Mouse (Mus musculus) hindbrain, embryonic 15.5 days (tissue): ENCODE measurements around the gene Sf3a3. TPM values are rescaled to one million over a fixed set of nuclear protein-coding genes. Genes with fewer than 3 reads are reported as not detected.

Source experiments
- ATAC-seq: fragments of 200-750 bp; cut with Nextera tagmentation; 2 replicates; pipeline ENCODE4 v1.8.0; 2017; ENCODE audit warnings: low read depth, moderate number of reproducible peaks, moderate TSS enrichment; ENCODE audit not compliant: low FRiP score
- H3K27ac ChIP-seq: fragments of 300-500 bp; sonication (generic); replicated peaks from 2 replicates; pipeline ENCODE4 v1.5.1; 2015; ENCODE audit warnings: mild to moderate bottlenecking, inconsistent platforms
- H3K27me3 ChIP-seq: fragments of 300-500 bp; sonication (generic); 2 replicates; pipeline ENCODE4 v1.6.1; 2015; ENCODE audit warnings: control low read depth, inconsistent platforms
- H3K36me3 ChIP-seq: fragments of 300-500 bp; sonication (generic); 2 replicates; pipeline ENCODE4 v1.6.1; 2015; ENCODE audit warnings: control low read depth, inconsistent platforms
- H3K4me1 ChIP-seq: fragments of 300-500 bp; sonication (generic); replicated peaks from 2 replicates; pipeline ENCODE4 v1.6.1; 2015; ENCODE audit warnings: control low read depth, inconsistent platforms
- H3K4me2 ChIP-seq: fragments of 300-500 bp; sonication (generic); 2 replicates; pipeline ENCODE4 v1.6.1; 2015; ENCODE audit warnings: moderate library complexity, mild to moderate bottlenecking, inconsistent platforms
- H3K4me3 ChIP-seq: fragments of 300-500 bp; sonication (generic); 2 replicates; pipeline ENCODE4 v1.5.1; 2015; ENCODE audit warnings: mild to moderate bottlenecking, inconsistent platforms
- H3K9ac ChIP-seq: fragments of 300-500 bp; sonication (generic); 2 replicates; pipeline ENCODE4 v1.6.1; 2015; ENCODE audit warnings: inconsistent platforms
- H3K9me3 ChIP-seq: fragments of 300-500 bp; sonication (generic); 2 replicates; pipeline ENCODE4 v1.6.1; 2016; ENCODE audit warnings: control low read depth, inconsistent platforms
- WGBS: fragments of 180-500 bp; shearing (Covaris S2); methylation state at CpG from one replicate; pipeline ENCODE4 v1.1.7; 2015; 5-methylcytosine and 5-hydroxymethylcytosine counted together
- polyA plus RNA-seq: library from polyadenylated mRNA; unstranded; fragments of >200 nt; fragmentation: Nextera tagmentation; extraction: Ambion mirVana; gene quantifications from 2 replicates; pipeline ENCODE4 v1.2.1, GENCODE M21; 2015

Sf3a3 gene
- 96.2 and 106 TPM in 2 replicates for polyA plus RNA-seq

DNA sequence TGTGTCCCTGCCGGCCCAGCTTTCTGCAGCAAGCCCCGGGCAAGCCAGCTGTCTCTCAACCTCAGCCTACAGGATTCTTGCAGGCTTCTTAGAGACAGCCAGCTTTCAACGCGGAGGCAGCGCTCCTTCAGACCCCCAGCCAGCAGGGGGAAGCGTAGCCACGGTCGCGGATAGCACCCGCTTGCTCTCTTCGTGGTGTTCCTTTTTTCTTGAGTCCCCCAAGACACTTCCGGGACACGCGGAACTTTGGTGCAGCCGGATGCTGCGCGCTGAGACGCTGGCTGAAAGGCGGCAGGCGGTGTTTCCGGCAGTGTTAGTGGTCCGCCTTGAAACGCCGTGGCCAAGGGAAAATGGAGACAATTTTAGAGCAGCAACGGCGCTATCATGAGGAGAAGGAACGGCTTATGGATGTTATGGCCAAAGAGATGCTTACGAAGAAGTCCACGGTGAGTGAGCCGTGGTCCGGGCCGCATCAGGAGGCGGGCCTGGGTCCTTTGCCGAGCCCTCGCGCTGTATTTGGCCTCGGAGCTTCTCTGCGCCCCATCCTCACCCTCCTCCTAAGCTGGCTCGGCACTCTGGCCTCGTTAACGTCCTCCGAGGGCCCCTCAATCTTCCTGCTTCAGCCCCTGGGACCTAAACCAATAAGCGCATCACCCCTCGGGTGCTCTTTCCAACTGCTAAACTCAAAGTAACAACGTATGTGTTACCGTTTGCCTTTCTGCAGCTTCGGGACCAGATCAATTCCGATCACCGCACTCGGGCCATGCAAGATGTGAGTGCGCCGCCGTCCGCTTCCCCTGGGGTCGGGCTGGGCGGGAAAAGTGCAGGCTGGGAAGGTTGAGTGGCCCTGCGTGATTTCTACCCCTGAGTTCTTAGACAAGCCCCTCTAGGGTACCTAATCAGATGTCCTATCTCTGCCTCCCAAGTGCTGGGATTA is at the start of gene Sf3a3:
Gene Sf3a3 (plus strand): TSS at position 232 of the 937 bp plus-strand sequence.
- Histone ChIP-seq H3K27ac (peak within 1 kb of the TSS; percentile 67; the same call in 1 of the 2 replicates), H3K9me3 (no peaks in the 10 kb centered on the region), H3K36me3 (peaks cover 31% of the 10 kb centered on the region), H3K27me3 (peaks cover 9% of the 10 kb centered on the region), H3K4me1 (peaks cover 24% of the 10 kb centered on the region), H3K9ac (peak within 1 kb of the TSS; percentile 62), H3K4me2 (peak within 1 kb of the TSS; percentile 84), H3K4me3 (peak within 1 kb of the TSS; percentile 62)
- under 1% methylated on average over 57 of the region's 57 CpGs for WGBS
- peak; percentile 93 for ATAC-seq

DNA sequence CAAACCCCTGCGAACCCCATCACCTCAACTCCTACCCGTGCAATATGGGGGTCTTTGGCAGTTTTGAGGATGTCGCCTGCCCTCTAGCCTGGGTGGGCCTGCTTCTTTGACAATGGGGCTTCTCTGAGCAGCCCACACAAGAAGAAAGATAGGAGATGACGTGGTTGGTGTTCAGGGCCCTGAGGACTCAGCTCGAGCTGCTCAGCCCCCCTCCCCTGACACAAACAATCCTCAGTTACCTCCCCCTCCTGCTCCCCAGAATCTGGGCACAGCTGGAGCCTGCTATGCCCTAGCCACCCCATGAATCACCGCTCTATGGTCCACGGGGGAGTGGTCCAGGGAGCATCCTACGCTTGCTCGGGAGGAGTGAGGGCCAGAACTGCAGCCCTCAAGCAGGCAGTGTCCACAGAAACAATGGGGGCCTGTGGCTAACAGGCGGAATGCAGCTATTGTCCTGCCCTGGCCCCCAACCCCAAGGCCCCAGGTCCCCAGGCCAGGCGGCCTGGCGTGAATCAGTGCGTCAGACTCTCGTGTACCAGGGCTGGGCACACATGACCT is 47.0 kb upstream of the Sf3a3 start:
- Histone ChIP-seq H3K9me3 (no peaks in the 10 kb centered on the region), H3K36me3 (no peaks in the 10 kb centered on the region), H3K4me1 (peaks cover 36% of the 10 kb centered on the region), H3K4me2 (no peak overlapping the region), H3K27me3 (peaks cover 39% of the 10 kb centered on the region), H3K27ac (no peak overlapping the region), H3K4me3 (no peak overlapping the region), H3K9ac (no peak overlapping the region)
- no peak for ATAC-seq
- WGBS = 22% methylated on average over 14 of the region's 14 CpGs

DNA sequence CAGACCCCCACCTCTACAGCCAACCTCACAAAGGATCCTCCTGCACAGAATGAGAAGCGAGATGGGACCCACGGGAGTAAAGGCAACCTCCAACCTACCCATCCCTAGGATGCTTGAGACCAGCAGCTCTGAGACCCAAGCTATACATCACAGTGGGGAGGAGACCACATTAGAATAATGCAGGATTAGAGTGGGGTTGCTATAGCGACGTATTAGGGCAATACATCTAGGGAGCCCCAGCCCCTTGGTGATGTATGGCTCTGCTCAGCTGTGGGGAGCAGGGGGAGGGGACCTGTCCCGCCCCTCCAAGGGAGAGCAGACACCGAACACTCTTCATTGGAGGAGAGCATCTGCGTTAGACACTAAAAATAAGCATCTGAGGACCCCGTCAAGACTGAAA is 46.5 kb upstream of the Sf3a3 start:
- ATAC-seq = peak; percentile 44; the same call in 1 of the 2 replicates
- no peaks in the 10 kb centered on the region for H3K36me3 ChIP-seq
- H3K9me3 ChIP-seq = no peaks in the 10 kb centered on the region
- H3K9ac ChIP-seq = no peak overlapping the region
- H3K27me3 ChIP-seq = peaks cover 33% of the 10 kb centered on the region
- H3K4me1 ChIP-seq = peaks cover 41% of the 10 kb centered on the region
- no peak overlapping the region for H3K27ac ChIP-seq
- H3K4me2 ChIP-seq = no peak overlapping the region
- WGBS = 8% methylated on average over 8 of the region's 8 CpGs
- H3K4me3 ChIP-seq = no peak overlapping the region

DNA sequence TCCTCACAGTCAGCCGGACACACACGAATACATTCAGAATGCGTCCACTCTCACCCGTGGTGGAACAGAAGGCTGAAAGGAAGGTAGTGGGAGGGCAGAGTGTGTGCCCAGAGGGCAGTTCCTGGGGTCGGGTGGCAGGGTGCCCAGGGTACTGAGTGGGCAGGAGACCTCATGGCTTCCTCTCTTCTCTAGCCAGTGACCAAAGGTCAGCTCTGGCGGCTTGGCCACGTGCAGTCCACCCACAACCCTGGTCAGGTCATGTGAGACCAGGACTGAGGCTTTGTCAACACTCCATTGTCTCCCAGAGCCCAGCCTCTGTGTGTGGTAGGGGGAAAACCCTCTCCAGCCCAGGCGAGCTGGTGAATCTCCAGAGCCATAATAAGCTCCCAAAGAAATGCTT is 44.3 kb upstream of the Sf3a3 start:
- Histone ChIP-seq H3K4me2 (no peak overlapping the region), H3K27me3 (peaks cover 21% of the 10 kb centered on the region), H3K27ac (no peak overlapping the region), H3K9me3 (no peaks in the 10 kb centered on the region), H3K36me3 (no peaks in the 10 kb centered on the region), H3K4me1 (peaks cover 44% of the 10 kb centered on the region), H3K9ac (no peak overlapping the region), H3K4me3 (no peak overlapping the region)
- no peak for ATAC-seq
- WGBS = 50% methylated on average over 8 of the region's 8 CpGs

DNA sequence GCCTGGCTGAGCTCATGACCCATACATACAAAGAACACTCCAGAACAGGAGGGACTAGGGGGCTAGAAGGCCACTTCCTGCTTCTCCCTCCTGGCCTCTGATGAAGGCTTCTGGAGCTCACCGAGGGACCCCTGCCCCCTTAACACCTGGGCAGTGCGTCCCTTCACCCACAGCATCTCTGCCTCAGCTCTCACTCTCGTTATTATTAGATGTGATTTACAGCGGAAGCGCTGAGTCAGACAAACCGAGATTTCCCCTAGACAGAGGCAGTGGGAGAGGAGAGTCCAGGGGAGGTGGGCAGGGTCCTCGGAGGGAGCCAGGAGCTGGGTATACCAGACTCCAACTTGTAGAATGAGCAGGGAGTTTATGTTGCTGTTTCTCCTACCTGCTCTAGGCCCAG is 43.0 kb upstream of the Sf3a3 start:
- ATAC-seq = no peak
- H3K27me3 ChIP-seq = peaks cover 15% of the 10 kb centered on the region
- 0 out of 2 replicates have a peak, but pooled peaks cover 4% of the 10 kb centered on the region for H3K36me3 ChIP-seq
- peak overlapping the region; percentile 19; the same call in 1 of the 2 replicates for H3K27ac ChIP-seq
- H3K9me3 ChIP-seq = no peaks in the 10 kb centered on the region
- no peak overlapping the region for H3K4me3 ChIP-seq
- WGBS = 26% methylated on average over 7 of the region's 7 CpGs
- peaks cover 44% of the 10 kb centered on the region for H3K4me1 ChIP-seq
- no peak overlapping the region for H3K9ac ChIP-seq
- peak overlapping the region; percentile 54 for H3K4me2 ChIP-seq

DNA sequence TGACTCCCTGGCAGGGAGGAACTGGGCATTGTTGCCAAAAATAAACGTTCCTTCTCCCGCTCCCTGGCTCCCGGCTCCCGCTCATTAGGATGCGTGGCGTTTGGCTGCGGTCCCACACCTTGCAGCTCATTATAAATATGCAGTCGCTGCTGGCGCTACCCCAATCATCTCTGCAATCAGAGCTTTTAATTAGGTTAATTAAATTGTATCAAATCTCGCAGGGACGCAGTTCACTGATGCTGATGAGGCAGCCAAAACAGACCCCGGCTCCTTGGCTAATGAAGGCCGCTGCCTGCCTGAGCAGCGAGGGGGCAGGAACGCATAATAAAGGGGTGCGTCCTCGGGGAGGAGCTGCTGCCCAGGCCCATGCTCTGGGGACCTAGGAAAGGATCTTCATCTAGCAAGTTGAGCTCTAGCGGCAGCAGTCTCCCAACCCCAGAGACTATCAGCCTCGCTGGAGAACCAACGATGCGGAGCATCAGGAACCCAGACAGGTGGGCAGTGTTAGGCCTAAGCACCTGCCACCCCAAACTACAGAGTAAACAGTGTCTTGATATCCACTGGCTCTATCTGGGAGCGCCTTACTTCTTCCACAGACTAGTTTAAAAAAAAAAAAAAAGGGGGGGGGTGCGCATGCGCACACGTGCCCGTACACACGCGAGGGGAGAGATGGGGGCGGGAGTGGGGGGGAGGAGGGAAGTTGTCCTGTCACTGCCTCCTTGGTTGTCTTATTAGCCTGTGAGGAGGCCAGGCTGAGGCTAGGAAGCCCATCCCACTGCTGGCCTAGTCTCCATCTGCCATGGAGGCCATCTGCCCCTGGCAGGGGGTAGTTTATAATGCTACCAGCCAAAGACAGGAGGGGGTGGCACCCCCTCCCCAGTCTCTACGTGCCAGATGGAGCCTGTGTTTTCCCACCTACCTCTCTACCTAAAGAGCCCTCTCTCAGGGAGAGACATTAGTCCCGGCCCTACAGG is 41.9 kb upstream of the Sf3a3 start:
- Histone ChIP-seq H3K9ac (no peak overlapping the region), H3K4me1 (peaks cover 40% of the 10 kb centered on the region), H3K4me2 (peak overlapping the region; percentile 54), H3K9me3 (no peaks in the 10 kb centered on the region), H3K27ac (peak overlapping the region; percentile 19), H3K36me3 (peaks cover 8% of the 10 kb centered on the region; the same call in 1 of the 2 replicates), H3K27me3 (peaks cover 5% of the 10 kb centered on the region; the same call in 1 of the 2 replicates), H3K4me3 (peak overlapping the region; percentile 12; the same call in 1 of the 2 replicates)
- peak; percentile 40 for ATAC-seq
- 2% methylated on average over 26 of the region's 31 CpGs for WGBS

DNA sequence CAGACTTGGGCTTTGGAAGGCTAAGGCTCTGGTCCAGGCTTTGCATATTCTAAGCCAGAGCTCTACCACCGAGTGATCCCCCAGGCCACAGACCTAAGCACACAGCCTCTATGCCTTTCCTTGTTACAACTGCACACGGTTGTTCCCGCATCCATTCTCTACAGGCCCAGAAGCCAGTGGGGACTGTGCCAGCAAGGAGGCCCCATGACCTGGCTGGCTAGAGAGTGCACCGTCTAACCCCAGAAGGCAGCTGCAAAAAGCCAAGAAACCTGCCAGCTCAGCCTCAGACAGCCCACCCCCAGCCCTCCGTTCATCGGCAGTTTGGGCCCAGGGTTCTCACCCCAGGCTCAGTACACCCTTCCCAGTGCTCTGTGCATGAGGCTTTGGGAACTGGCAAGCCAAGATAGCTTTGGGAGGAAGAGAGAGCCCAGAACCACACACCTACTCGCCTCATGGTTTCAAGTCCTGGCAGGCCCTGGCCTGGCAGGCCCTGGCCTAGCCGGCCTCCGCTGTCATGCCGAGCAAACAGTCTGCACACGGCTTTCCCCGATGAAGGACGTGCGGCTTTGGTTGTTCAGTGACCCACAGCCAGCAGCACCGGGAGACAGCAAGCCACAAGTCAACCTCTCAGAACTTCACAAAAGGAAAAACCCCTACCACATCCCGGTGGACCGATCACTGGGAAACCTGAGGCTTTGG is 40.1 kb upstream of the Sf3a3 start:
- peaks cover 23% of the 10 kb centered on the region for H3K36me3 ChIP-seq
- H3K4me2 ChIP-seq = no peak overlapping the region
- no peak overlapping the region for H3K4me3 ChIP-seq
- no peaks in the 10 kb centered on the region for H3K9me3 ChIP-seq
- peaks cover 32% of the 10 kb centered on the region for H3K4me1 ChIP-seq
- 38% methylated on average over 17 of the region's 17 CpGs for WGBS
- H3K27ac ChIP-seq = no peak overlapping the region
- H3K9ac ChIP-seq = no peak overlapping the region
- no peak for ATAC-seq
- H3K27me3 ChIP-seq = peaks cover 2% of the 10 kb centered on the region; the same call in 1 of the 2 replicates

DNA sequence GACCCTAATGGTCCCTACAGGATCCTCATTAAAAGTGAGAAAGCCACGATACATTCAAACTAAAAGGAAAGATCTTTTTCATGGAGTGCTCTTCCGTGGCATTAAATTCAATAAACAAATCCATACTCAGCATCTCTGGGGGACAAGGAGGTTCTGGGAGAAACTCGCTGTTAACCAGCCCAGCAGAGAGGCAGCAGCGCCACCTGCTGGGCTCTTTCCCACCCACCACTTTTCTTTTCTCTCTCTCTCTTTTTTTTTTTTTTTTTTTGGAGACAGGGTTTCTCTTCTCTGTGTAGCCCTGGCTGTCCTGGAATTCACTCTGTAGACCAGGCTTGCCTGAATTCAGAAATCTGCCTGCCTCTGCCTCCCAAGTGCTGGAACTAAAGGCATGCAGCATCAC is 39.5 kb upstream of the Sf3a3 start:
- 0% methylated on average over 4 of the region's 4 CpGs for WGBS
- Histone ChIP-seq H3K27ac (no peak overlapping the region), H3K9me3 (no peaks in the 10 kb centered on the region), H3K36me3 (peaks cover 28% of the 10 kb centered on the region), H3K9ac (no peak overlapping the region), H3K4me1 (peaks cover 32% of the 10 kb centered on the region), H3K4me3 (no peak overlapping the region), H3K4me2 (no peak overlapping the region), H3K27me3 (peaks cover 2% of the 10 kb centered on the region; the same call in 1 of the 2 replicates)
- no peak for ATAC-seq

DNA sequence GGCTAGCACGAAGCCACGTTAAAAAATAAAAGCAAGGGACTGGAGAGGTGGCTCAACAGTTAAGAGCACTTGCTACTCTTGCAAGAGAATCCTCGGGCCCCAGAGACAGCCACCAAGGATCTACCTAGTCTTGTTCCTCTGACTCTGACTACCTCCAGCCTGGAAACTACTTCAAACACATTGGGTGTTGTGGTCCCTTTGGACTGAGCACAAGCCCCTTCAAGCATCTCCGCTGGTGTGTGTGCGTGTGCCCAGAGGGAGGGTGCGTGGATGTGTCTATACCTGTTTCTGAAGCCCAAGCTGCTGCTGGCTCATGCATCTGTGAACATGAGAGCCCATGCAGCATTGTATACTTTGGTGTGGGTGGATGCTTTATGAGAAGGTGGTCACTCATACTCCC is 38.6 kb upstream of the Sf3a3 start:
- Histone ChIP-seq H3K4me2 (no peak overlapping the region), H3K27ac (no peak overlapping the region), H3K36me3 (peaks cover 36% of the 10 kb centered on the region), H3K9me3 (no peaks in the 10 kb centered on the region), H3K4me3 (no peak overlapping the region), H3K4me1 (peaks cover 32% of the 10 kb centered on the region), H3K27me3 (peaks cover under 1% of the 10 kb centered on the region; the same call in 1 of the 2 replicates), H3K9ac (no peak overlapping the region)
- no peak for ATAC-seq
- WGBS = 87% methylated on average over 6 of the region's 6 CpGs

DNA sequence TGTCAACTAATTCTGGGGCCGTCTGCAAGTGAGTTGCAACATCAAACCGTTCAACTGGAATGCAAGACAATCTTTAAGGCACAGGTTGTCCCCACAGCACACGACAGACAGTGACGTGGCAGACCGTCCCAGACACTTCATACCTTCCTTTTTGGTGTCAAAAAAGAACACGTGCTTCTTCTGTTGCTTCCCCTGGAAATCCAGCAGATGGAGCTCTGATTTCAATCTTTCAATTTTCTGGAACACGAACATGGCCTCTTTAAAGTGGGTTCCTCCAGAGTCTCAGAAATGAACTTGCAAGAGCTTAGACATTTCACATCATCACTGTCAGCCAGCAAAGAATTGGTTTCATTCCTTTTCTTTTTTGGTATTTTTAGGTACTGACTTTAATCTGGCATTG is 32.3 kb upstream of the Sf3a3 start:
- WGBS = 61% methylated on average over 7 of the region's 7 CpGs
- H3K36me3 ChIP-seq = peaks cover 70% of the 10 kb centered on the region

DNA sequence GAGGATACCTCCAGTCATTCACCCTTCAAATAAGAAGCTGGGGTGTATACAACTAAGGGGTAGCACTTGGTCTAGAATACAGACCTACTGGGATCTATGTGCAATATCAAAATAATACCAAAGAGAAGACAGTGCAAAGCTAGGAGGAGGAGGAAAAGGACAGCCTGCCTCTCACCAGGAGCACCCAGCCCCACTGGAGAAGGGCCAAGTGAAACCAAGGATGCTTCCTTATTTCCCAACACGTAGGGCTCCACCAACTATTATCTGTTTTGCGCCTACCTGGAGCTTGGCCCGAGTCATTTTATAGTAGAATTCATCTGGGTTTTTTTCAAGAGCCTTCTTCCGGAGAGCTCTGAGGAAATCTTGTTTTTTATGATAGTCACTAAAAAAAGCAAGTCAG is 31.1 kb upstream of the Sf3a3 start:
- H3K9me3 ChIP-seq = no peaks in the 10 kb centered on the region
- no peak overlapping the region for H3K27ac ChIP-seq
- H3K4me2 ChIP-seq = no peak overlapping the region
- 93% methylated on average over 4 of the region's 4 CpGs for WGBS
- H3K4me3 ChIP-seq = no peak overlapping the region
- no peaks in the 10 kb centered on the region for H3K4me1 ChIP-seq
- H3K36me3 ChIP-seq = peaks cover 62% of the 10 kb centered on the region
- no peak overlapping the region for H3K9ac ChIP-seq
- H3K27me3 ChIP-seq = no peaks in the 10 kb centered on the region
- ATAC-seq = no peak

More for the DNA sequence above, 32.3 kb upstream of the Sf3a3 start:
- H3K4me1 ChIP-seq = no peaks in the 10 kb centered on the region
- H3K9me3 ChIP-seq = no peaks in the 10 kb centered on the region
- no peak overlapping the region for H3K4me2 ChIP-seq
- H3K9ac ChIP-seq = no peak overlapping the region
- no peak overlapping the region for H3K27ac ChIP-seq
- no peak overlapping the region for H3K4me3 ChIP-seq
- H3K27me3 ChIP-seq = no peaks in the 10 kb centered on the region
- ATAC-seq = no peak
